14 mouse cellular contexts compared by ENCODE assay signal in the genomic region with DNA sequence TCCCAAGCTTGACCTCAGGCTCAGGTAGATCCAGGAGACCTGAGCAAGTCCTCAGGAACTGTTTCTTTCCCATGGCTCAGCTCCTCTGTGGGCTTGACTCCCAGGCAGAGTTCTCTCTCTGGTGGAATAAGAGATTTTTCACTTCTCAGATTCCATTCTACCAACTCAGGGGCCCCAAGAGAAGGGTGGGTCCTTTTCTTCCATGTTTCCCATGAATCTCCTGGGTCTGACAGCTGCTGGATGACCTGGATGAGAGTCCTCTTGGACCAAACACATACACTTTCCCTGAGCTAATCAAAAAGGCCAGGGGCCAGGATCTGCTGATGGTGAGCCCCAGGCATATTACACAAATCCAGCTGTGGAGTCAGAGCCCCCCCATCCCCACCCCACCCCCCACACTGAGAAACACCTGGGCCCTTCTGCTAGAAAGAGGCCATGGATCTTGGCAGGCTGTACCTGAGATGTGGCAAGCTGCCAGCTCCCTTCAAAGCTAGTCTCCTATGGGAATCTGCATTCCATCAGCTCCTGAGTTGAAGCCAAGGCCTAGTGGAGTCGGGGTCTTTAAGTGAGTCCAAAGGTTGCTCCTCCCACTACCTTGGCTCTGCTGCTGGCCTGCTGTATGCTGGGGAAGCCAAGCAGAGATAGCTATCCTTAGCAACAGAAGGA. TPM values are rescaled to one million over a fixed set of nuclear protein-coding genes. Genes with fewer than 3 reads are reported as not detected.
A peak's percentile ranks its signal among the peaks of the same experiment; 100 is the strongest.
DNase-seq lines count a peak whose midpoint lies in the region; ATAC-seq lines count a peak whose summit lies in the region.
"Had no signal": no experiment of that assay in that cellular context is flagged by ENCODE, and none has a peak within 500 bp of the region (broad histone marks: within the 10 kb centered on the region; RNA-seq: fewer than 3 reads in every experiment).

No protein-coding gene starts in this region.

- 0 out of 2 replicates have a peak overlapping the region, but pooled peaks have one; percentile 17 for H3K27ac ChIP-seq in intestine, embryonic 16.5 days (ENCODE audit: low read length)

- WGBS in intestine, embryonic 16.5 days: 39% methylated on average over 1 of the region's 1 CpGs

- H3K4me2 ChIP-seq in intestine, embryonic 16.5 days (ENCODE audit: low read depth, low read length): no peak overlapping the region

- H3K9me3 ChIP-seq in intestine, embryonic 16.5 days (ENCODE audit: control insufficient read depth, low read length): no peaks in the 10 kb centered on the region
- H3K9me3 ChIP-seq: G1E had no signal

- H3K9ac ChIP-seq in intestine, embryonic 16.5 days (ENCODE audit: low read depth, low read length): no peak overlapping the region

- H3K27me3 ChIP-seq in intestine, embryonic 16.5 days (replicated peaks; ENCODE audit: control insufficient read depth, insufficient read depth, low read length): no peaks in the 10 kb centered on the region

- ATAC-seq in intestine, embryonic 16.5 days: peak; percentile 24; the same call in 1 of the 2 replicates
- ATAC-seq in frontal cortex, adult (ENCODE audit: low TSS enrichment): no peak

- peak; percentile 36 for DNase-seq in kidney, adult 18-20 months
- DNase-seq in kidney, adult 11 months: no peak
- peak; percentile 82 for DNase-seq in cerebellum, adult 9-11 months
- peak; percentile 24 for DNase-seq in lung, postnatal 10 days
- DNase-seq in adrenal gland, adult 2 months: no peak
- DNase-seq: right cerebral cortex, postnatal 4 days; thymus, postnatal 25 days had no signal

- no peak overlapping the region for H3K4me3 ChIP-seq in intestine, embryonic 16.5 days (ENCODE audit: low read length)
- H3K4me3 ChIP-seq: myocyte had no signal

- peaks cover 6% of the 10 kb centered on the region; the same call in 1 of the 2 replicates for H3K4me1 ChIP-seq in intestine, embryonic 16.5 days (ENCODE audit: control insufficient read depth, insufficient read depth, low read length)

- no peaks in the 10 kb centered on the region for H3K36me3 ChIP-seq in intestine, embryonic 16.5 days (ENCODE audit: control insufficient read depth, insufficient read depth, low read length)
- H3K36me3 ChIP-seq: G1E had no signal

RNA-seq across cellular contexts. Expression of gene Mrgprd, which starts 17.9 kb away (rescaled TPM):
- not detected in 2 replicates for polyA plus RNA-seq in intestine, embryonic 16.5 days (2015; fragmentation: Nextera tagmentation; extraction: Ambion mirVana)
- not detected for total RNA-seq in adrenal gland, adult 2 months (2021)
- polyA plus RNA-seq in adrenal gland, adult 2 months (2012; rRNA removed): not detected in 2 replicates
- polyA plus RNA-seq: frontal cortex, adult 2 months; G1E; hindbrain, embryonic 11.5 days; limb, embryonic 11.5 days; myocyte had no signal

RNA-seq across cellular contexts. Expression of gene Mrgprf, which starts 31.9 kb away (rescaled TPM):
- 2.2 and 2.5 TPM in 2 replicates for polyA plus RNA-seq in intestine, embryonic 16.5 days (2015; fragmentation: Nextera tagmentation; extraction: Ambion mirVana)
- total RNA-seq in adrenal gland, adult 2 months (2021): 1 to 10 TPM; 1.2 to 2.8 TPM
- 6.9 and 8.4 TPM in 2 replicates for polyA plus RNA-seq in adrenal gland, adult 2 months (2012; rRNA removed)
- polyA plus RNA-seq: G1E had no signal

RNA-seq across cellular contexts. Expression of gene Tpcn2, which starts 48.7 kb away (rescaled TPM):
- polyA plus RNA-seq in intestine, embryonic 16.5 days (2015; fragmentation: Nextera tagmentation; extraction: Ambion mirVana): 8.9 and 9.1 TPM in 2 replicates
- total RNA-seq in adrenal gland, adult 2 months (2021): 10 to 100 TPM; 11.2 to 12.5 TPM
- 14.5 and 17.9 TPM in 2 replicates for polyA plus RNA-seq in adrenal gland, adult 2 months (2012; rRNA removed)

Comparison
In these comparisons a context has a peak if more than half of its experiments do, and no peak if none do; other contexts are left out.
1. DNase-seq: peak in kidney, adult 18-20 months (single experiment), cerebellum, adult 9-11 months (single experiment) and lung, postnatal 10 days (single experiment); none in kidney, adult 11 months (single experiment) and adrenal gland, adult 2 months (single experiment).